Comparison of ENCODE assay signal across 10 mouse cellular contexts in the genomic region with DNA sequence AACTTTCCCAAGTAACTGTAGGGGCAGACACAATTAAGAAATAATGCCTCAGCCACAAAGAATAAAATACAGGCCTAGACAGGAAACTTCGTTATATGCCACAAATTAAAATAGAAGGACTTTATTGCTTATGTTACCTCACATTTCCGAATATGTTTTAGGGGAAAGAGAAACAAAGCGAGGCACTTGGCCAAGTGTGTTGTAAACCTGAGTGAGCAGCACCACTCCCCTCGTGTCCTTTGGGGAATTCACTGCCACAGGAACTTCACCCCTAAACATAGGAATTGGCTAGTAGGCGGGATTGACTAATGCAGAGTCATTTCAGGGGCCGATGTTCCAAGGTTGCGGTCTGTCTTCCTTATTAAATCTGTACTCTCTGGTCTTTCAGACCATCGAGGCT.
DNase-seq lines count a peak whose midpoint lies in the region.
"Had no signal": no experiment of that assay in that cellular context is flagged by ENCODE, and none has a peak within 500 bp of the region (broad histone marks: within the 10 kb centered on the region; RNA-seq: fewer than 3 reads in every experiment).

No protein-coding gene starts in this region.

- intact Hi-C loops in heart, postnatal 25 days (cut with DNase I): no loop called here

- peak; percentile 49 for DNase-seq in adrenal gland, postnatal 10 days
- no peak for DNase-seq in adrenal gland, adult 2 months
- DNase-seq in heart, postnatal 4 days: peak; percentile 23
- DNase-seq in heart, postnatal 25 days (ENCODE audit: low spot score): no peak
- peak; percentile 72 for DNase-seq in fat pad, adult 2 months (ENCODE audit: extremely low read depth, low read depth, low spot score)
- peak; percentile 63 for DNase-seq in lung, postnatal 36 days
- DNase-seq in urinary bladder, postnatal 10 days (ENCODE audit: low spot score): no peak
- DNase-seq in cerebellum, postnatal 4 days (ENCODE audit: low spot score in 2 of 2): no peak
- DNase-seq: cerebellum, adult 9-10 months; kidney, adult 2 months had no signal

Comparison
In these comparisons a context has a peak if more than half of its experiments do, and no peak if none do; other contexts are left out.
1. DNase-seq: peak in adrenal gland, postnatal 10 days (single experiment), heart, postnatal 4 days (single experiment), fat pad, adult 2 months (single experiment) and lung, postnatal 36 days (single experiment); none in adrenal gland, adult 2 months (single experiment), heart, postnatal 25 days (single experiment), urinary bladder, postnatal 10 days (single experiment) and cerebellum, postnatal 4 days (0 of 2).